In genomic region chr3:142530087-142530953, GRCm38 (mm10) we compare ENCODE assay signal across 8 mouse cellular contexts. TPM values are rescaled to one million over a fixed set of nuclear protein-coding genes. Genes with fewer than 3 reads are reported as not detected.
DNase-seq lines count a peak whose midpoint lies in the region; ATAC-seq and TF ChIP-seq lines count a peak whose summit lies in the region.

Gene Gbp7 (plus strand): TSS chr3:142530342.

- TF ChIP-seq POLR2A in bone marrow, adult 2 months (IDR thresholded peaks at IDR 0.05; ENCODE audit: borderline replicate concordance, control insufficient read depth, low read depth, low read length), result no peak

- ATAC-seq in CD4-positive, CD25-positive, alpha-beta regulatory T cell, adult 4 months, result peak; percentile 84
- ATAC-seq in forebrain, embryonic 13.5 days, result peak; percentile 83
- peak; percentile 85 for ATAC-seq in liver, postnatal 0 days
- ATAC-seq in neural tube, embryonic 13.5 days (ENCODE audit: low read depth), result peak; percentile 74

- no peaks in the 10 kb centered on the region for H3K9me3 ChIP-seq in forebrain, embryonic 13.5 days (replicated peaks)
- no peaks in the 10 kb centered on the region for H3K9me3 ChIP-seq in liver, postnatal 0 days (ENCODE audit: low read length)
- no peaks in the 10 kb centered on the region for H3K9me3 ChIP-seq in neural tube, embryonic 13.5 days

- H3K27ac ChIP-seq in bone marrow, adult 2 months (ENCODE audit: control insufficient read depth, insufficient read depth, low read depth, low read length, poor library complexity), result peak within 1 kb of the TSS; percentile 16
- no peak within 1 kb of the TSS for H3K27ac ChIP-seq in forebrain, embryonic 13.5 days
- H3K27ac ChIP-seq in liver, postnatal 0 days (ENCODE audit: low read depth), result peak within 1 kb of the TSS; percentile 74
- H3K27ac ChIP-seq in neural tube, embryonic 13.5 days (replicated peaks), result no peak within 1 kb of the TSS

- TF ChIP-seq EP300 in liver, postnatal 0 days (IDR thresholded peaks at IDR 0.05; ENCODE audit: low read depth), result peak; percentile 64; the same call in 1 of the 2 replicates

- TF ChIP-seq CTCF in bone marrow, adult 2 months (IDR thresholded peaks at IDR 0.05; ENCODE audit: control insufficient read depth, insufficient read depth, low read length), result no peak
- no peak for TF ChIP-seq CTCF in liver, postnatal 0 days (IDR thresholded peaks at IDR 0.05; ENCODE audit: low read depth)

- H3K4me1 ChIP-seq in bone marrow, adult 2 months (ENCODE audit: control insufficient read depth, insufficient read depth, low read length), result no peaks in the 10 kb centered on the region; the same call in 1 of the 2 replicates
- peaks cover 15% of the 10 kb centered on the region for H3K4me1 ChIP-seq in forebrain, embryonic 13.5 days
- H3K4me1 ChIP-seq in liver, postnatal 0 days (ENCODE audit: insufficient read depth), result peaks cover 18% of the 10 kb centered on the region
- H3K4me1 ChIP-seq in neural tube, embryonic 13.5 days (replicated peaks), result peaks cover 15% of the 10 kb centered on the region; the same call in 1 of the 2 replicates

- peak within 1 kb of the TSS; percentile 96 for H3K4me2 ChIP-seq in forebrain, embryonic 13.5 days
- peak within 1 kb of the TSS; percentile 87 for H3K4me2 ChIP-seq in liver, postnatal 0 days (ENCODE audit: low read depth, low read length)
- peak within 1 kb of the TSS; percentile 96 for H3K4me2 ChIP-seq in neural tube, embryonic 13.5 days

- intact Hi-C loops in heart, postnatal 14 days (cut with DNase I), result loop anchor here (2.0 kb wide), 1 partner anchor 34 kb away; no protein-coding TSS in a partner anchor

- peak within 1 kb of the TSS; percentile 97 for H3K4me3 ChIP-seq in bone marrow, adult 2 months (replicated peaks; ENCODE audit: control insufficient read depth, low read depth, low read length)
- H3K4me3 ChIP-seq in forebrain, embryonic 13.5 days, result peak within 1 kb of the TSS; percentile 50
- peak within 1 kb of the TSS; percentile 71 for H3K4me3 ChIP-seq in liver, postnatal 0 days (ENCODE audit: low read depth, low read length)
- peak within 1 kb of the TSS; percentile 53 for H3K4me3 ChIP-seq in neural tube, embryonic 13.5 days

- DNase-seq in heart, postnatal 14 days, result peak; percentile 41 to 43
- DNase-seq in large intestine, adult 2 months (ENCODE audit: low read depth, low spot score), result peak; percentile 72
- peak; percentile 52 for DNase-seq in liver, postnatal 0 days
- DNase-seq in testis, postnatal 14 days (ENCODE audit: low spot score), result peak; percentile 19

- H3K9ac ChIP-seq in forebrain, embryonic 13.5 days, result peak within 1 kb of the TSS; percentile 63
- H3K9ac ChIP-seq in liver, postnatal 0 days (replicated peaks), result peak within 1 kb of the TSS; percentile 71
- peak within 1 kb of the TSS; percentile 70 for H3K9ac ChIP-seq in neural tube, embryonic 13.5 days

- no peaks in the 10 kb centered on the region for H3K27me3 ChIP-seq in forebrain, embryonic 13.5 days
- H3K27me3 ChIP-seq in liver, postnatal 0 days (ENCODE audit: insufficient read depth, low read length), result no peaks in the 10 kb centered on the region
- H3K27me3 ChIP-seq in neural tube, embryonic 13.5 days, result 0 out of 2 replicates have a peak, but pooled peaks cover 3% of the 10 kb centered on the region

- H3K36me3 ChIP-seq in forebrain, embryonic 13.5 days (ENCODE audit: poor library complexity, severe bottlenecking), result no peaks in the 10 kb centered on the region
- H3K36me3 ChIP-seq in liver, postnatal 0 days (replicated peaks; ENCODE audit: insufficient read depth, low read length), result no peaks in the 10 kb centered on the region
- H3K36me3 ChIP-seq in neural tube, embryonic 13.5 days, result no peaks in the 10 kb centered on the region

- under 1% methylated on average over 30 of the region's 30 CpGs for WGBS in bone marrow, adult 2 months
- WGBS in forebrain, embryonic 13.5 days, result 1% methylated on average over 30 of the region's 30 CpGs
- WGBS in large intestine, adult 2 months, result 1% methylated on average over 30 of the region's 30 CpGs
- under 1% methylated on average over 30 of the region's 30 CpGs for WGBS in liver, postnatal 0 days (ENCODE audit: insufficient replicate concordance)
- WGBS in neural tube, embryonic 13.5 days, result 2% methylated on average over 30 of the region's 30 CpGs

RNA-seq across cellular contexts. Expression of gene Gbp7, which starts in this region (rescaled TPM):
- 100 to 1,000 TPM; 242 to 294 TPM for polyA plus RNA-seq in CD4-positive, CD25-positive, alpha-beta regulatory T cell, adult 4 months (2017; shearing (Covaris generic))
- polyA plus RNA-seq in bone marrow, adult 2 months (2011; ENCODE audit: insufficient read depth, insufficient read length, low replicate concordance, missing spikeins), result 6.8 TPM in 2 replicates
- 0.58 and 0.91 TPM in 2 replicates for polyA plus RNA-seq in forebrain, embryonic 13.5 days (2015; fragmentation: Nextera tagmentation; extraction: Ambion mirVana)
- 10 to 100 TPM in 1 of 2 experiments, 1 to 10 TPM in 1; 9.6 to 10.5 TPM for total RNA-seq in heart, postnatal 14 days (2021)
- polyA plus RNA-seq in large intestine, adult 2 months (2012; rRNA removed), result 1.3 and 3.7 TPM in 2 replicates
- polyA plus RNA-seq in liver, postnatal 0 days (2015; fragmentation: Nextera tagmentation; extraction: Ambion mirVana), result 7.1 and 7.8 TPM in 2 replicates
- 1.8 and 2.6 TPM in 2 replicates for polyA plus RNA-seq in neural tube, embryonic 13.5 days (2015; fragmentation: Nextera tagmentation; extraction: Ambion mirVana)

Comparison
In these comparisons a context has a peak if more than half of its experiments do, and no peak if none do; other contexts are left out.
1. RNA of gene Gbp7 (polyA plus RNA-seq): 242 to 294 TPM in CD4-positive, CD25-positive, alpha-beta regulatory T cell, adult 4 months; 7.1 to 7.8 TPM in liver, postnatal 0 days, 6.8 TPM in bone marrow, adult 2 months, 1.8 to 2.6 TPM in neural tube, embryonic 13.5 days, 1.3 to 3.7 TPM in large intestine, adult 2 months and 0.58 to 0.91 TPM in forebrain, embryonic 13.5 days; every median in the first group is over 10 times any median in the second.
2. Peak in ATAC-seq, H3K4me3 ChIP-seq, H3K9ac ChIP-seq and H3K4me2 ChIP-seq in forebrain, embryonic 13.5 days; RNA of the gene not detected or under 1 TPM.
3. H3K27ac ChIP-seq: peak in bone marrow, adult 2 months (single experiment) and liver, postnatal 0 days (single experiment); none in forebrain, embryonic 13.5 days (single experiment) and neural tube, embryonic 13.5 days (single experiment).
4. DNase-seq: peak in every context shown above with its lines; median percentile 72 in large intestine, adult 2 months; 52 in liver, postnatal 0 days; 42 in heart, postnatal 14 days; 19 in testis, postnatal 14 days.
5. Peak in every context shown above with its lines, with median percentiles within 50 percentile points of each other: ATAC-seq, H3K4me3 ChIP-seq, H3K4me2 ChIP-seq and H3K9ac ChIP-seq.